Mouse (Mus musculus) layer of hippocampus, postnatal 14 days (tissue): ENCODE data around the gene Ptpra. TPM values are rescaled to one million over a fixed set of nuclear protein-coding genes. Genes with fewer than 3 reads are reported as not detected.
"Not testable (repeated sequence)": the region's sequence is repeated elsewhere in the genome, so short reads cannot be mapped to it uniquely, and the experiment has no call there.

Experiments used
- DNase-seq, 2 experiments: peaks; one replicate each; pipeline ENCODE4 v3.0.0; 2021 to 2022; ENCODE audit warnings: low spot score in 2 of 2, mixed read lengths in 1 of 2
- total RNA-seq, 2 experiments: library from RNA; stranded (reverse); gene quantifications; 2 replicates each; pipeline ENCODE4 v1.2.3; 2021

Ptpra gene
- total RNA-seq, 2 experiments from 2014 or later = 307 to 312 TPM

DNA sequence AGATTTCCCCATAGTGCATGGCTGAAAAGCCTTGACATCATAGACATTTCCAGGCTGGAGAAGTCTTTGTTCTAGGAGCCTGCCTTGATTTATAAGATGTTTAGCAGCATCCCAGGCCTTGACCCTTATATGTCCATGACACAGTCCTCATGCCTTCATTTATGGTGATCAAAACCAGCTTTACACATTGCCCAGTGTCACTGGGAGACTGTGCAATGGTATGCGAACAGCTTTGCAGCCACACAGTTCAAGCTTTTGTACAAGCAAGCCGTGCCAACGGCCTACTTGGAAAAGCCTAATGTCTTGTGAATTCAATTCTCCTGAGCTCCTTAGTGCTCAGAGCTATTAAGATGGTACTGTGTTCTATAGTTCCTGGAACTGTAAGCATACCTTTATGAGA lies 32.6 kb downstream of the Ptpra start:
- DNase-seq = no peak

DNA sequence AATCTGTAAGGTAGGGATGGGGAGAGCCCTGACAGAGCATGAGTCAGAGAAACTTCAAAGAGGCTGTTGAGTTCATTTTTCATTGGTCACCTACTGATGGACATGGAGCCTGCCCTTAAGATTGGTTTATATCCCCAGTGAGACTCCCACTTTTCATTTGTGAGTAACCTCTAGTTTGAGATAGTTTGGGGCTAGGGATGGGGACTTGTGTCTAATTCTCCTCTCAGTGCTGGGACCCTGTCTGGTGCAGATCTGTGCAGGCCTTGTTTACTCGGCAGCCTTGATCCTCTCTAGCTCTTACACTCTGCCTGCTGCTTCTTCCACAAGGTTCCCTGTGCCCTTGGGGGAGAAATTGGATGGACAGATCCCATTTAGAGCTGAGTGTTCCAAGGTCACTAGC lies 34.1 kb downstream of the Ptpra start:
- no peak for DNase-seq

DNA sequence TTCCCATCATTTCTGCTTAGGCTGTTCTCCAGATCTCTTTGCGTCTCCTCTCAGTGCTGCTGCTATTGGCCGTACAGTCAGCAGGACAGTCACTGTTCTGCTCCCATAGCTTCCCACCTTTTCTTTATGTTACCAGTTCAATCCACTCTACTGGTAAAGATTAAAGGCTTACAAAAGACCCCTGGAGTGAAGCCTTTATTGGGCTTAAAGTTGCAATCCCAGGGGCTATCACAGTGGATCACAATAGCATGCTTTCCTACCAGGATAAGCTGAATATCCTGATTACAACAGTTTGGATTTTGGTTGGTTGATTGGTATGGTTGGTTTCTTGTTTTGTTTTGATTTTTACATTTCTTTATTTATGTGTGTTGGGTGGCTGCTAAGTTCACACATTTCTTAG lies 37.9 kb downstream of the Ptpra start:
- DNase-seq = no peak

DNA sequence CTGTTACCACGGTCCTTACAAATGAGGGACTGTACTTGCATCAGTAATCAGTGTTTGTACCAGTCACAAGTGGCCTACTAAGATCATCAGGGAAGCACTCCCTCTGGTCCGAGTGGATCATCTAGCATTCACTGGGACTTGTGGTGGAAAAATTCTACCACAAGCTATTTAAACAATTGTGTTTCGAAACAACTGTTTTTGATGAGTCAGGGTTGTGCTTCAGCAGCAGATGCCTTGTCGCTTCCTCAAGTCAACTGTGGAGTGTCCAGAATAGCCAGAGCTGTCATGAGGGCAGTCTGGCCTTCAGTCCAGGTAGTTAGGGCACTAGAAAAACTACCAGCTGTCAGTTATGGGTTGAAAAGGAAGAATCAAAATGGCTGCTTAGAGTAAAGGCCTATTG lies 38.5 kb downstream of the Ptpra start:
- no peak for DNase-seq

DNA sequence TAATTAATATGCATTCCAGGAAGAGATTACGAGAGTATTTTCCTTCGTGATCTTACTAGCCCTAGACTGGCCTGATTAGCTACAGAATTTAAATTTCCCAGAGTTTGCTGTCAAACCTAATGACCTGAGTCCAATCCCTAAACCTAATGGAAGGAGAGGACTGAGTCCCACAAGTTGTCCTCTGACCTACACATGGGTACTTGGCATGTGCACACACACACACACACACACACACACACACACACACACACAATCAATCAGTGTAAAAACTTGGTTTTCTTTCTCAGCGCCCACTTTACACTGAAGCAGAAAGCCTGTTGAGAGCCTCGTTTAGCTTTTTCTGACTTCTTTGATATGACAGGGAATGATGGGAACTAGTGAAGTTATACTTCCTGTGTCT lies 41.1 kb downstream of the Ptpra start:
- no peak for DNase-seq

DNA sequence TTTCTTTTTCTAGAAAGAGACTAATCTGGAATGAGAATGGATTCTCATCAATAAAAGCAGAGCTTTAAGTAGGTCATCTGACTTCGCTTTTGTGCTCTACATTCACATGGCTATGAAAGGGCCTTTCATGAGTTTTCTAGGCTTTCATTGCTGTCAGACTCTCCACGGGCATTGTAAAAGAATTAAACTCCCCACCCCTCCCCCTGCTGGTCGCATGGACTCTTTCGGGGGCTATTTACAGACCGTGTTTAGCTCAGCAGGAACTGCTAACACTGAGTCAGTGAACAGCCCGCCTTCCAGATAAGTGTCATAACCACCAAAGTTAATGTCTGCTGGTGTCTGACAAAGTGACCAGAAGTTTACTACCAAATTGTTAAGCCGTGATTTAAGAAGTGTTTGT lies 41.5 kb downstream of the Ptpra start:
- peak; percentile 43 to 77 for DNase-seq

DNA sequence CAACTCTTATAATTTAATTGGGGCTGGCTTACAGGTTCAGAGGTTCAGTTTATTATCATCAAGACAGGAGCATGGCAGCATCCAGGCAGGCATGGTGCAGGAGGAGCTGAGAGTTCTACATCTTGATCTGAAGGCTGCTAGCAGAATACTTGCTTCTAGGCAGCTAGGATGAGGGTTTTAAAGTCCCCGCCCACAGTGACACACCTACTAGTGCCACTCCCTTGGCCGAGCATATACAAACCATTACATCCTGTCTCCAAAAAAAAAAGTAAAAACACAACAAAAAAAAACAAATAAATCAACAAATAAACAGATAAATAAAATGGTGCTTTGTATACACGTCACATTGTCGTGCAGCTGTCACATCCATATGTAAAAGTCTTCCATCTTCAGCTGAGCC lies 45.0 kb downstream of the Ptpra start:
- not testable (repeated sequence) for DNase-seq

DNA sequence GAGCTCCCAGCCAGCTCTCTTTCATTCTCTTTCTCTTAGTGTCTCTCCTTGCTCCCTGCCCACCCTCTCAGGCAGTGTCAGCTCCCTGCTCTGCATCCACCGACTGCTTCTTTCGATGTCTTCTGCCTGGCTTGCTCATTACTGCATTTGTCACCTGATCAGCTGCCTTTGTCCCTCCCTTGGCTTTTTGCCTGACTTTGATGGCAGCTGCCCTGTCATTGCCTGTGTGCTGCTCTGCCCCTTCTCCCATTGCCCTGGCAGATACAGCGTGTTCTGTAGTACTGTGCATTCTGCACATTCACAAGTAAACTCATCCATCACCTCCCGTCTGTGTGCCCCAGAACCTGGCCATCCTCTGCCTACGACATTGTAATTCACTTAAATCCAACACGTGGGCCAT lies 46.0 kb downstream of the Ptpra start:
- DNase-seq = peak; percentile 41 to 67

DNA sequence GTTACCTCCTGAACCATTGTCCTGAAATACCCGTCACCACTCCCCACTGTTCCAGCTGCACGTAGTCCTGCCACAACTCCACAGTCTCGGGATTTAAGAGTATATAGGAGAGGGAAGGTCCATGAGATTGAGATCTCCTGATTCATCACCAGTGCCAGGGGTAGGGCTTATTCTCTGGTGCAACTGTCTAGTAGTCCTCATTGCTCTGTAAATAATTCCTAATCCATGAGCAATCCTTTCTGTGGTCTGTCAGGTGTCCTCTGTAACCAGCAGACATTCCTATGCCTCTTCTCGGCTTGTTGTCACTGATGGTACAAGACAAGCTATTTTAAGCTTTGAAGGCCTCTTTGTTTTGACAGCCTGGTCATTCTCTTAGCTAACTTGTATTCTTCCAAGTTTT lies 46.9 kb downstream of the Ptpra start:
- no peak for DNase-seq

DNA sequence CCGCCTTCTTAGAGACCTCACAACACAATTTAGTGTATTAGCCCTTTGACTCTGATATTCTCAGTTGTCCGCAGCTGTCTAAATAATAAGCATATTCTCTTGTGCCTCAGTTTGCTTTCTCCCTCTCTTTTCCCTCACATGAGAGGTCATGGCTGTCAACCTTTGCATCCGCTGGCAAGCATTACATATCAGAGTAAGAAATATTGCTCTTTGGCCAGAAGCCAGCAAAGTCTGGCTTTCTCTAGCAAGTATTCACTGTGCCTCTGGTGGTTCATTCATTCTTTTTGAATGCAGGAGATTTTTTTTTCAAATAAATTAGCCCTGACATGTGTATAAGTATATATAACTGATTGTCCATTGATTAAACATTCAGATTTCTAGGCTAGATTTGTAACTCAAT lies 49.5 kb downstream of the Ptpra start:
- no peak for DNase-seq

DNA sequence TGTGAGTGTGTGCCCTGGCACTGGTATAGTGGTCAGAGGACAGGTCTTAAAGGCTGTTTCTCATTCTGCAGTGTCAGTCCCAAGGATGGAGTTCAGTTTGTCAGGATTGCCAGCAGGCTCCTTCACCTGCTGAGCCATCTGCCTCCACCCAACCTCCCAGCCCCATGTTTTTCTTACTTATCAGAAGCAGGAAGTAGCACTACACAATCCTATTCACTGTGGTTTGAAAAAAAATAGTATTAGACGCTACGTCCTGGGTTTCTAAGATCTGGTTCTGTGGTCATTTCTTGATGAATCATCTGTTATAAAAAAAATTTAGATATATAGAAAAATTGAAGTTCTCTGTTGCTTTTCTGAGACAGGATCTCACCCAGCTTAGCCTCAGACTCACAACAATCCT lies 51.5 kb downstream of the Ptpra start:
- no peak for DNase-seq

DNA sequence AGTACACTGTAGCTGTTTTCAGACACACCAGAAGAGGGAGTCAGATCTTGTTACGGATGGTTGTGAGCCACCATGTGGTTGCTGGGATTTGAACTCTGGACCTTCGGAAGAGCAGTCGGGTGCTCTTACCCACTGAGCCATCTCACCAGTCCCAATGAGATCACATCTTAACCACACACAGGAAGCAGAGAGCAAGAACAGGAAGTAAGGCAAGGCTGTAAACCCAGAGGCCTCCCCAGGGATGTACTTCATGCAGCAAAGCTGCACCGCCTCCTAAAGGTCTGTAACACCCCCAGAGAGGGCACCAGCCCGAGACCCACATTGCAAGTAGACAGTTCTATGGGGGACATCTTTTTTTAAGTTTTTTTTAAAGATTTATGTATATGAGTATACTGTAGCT lies 61.5 kb downstream of the Ptpra start:
- not testable (repeated sequence) for DNase-seq

DNA sequence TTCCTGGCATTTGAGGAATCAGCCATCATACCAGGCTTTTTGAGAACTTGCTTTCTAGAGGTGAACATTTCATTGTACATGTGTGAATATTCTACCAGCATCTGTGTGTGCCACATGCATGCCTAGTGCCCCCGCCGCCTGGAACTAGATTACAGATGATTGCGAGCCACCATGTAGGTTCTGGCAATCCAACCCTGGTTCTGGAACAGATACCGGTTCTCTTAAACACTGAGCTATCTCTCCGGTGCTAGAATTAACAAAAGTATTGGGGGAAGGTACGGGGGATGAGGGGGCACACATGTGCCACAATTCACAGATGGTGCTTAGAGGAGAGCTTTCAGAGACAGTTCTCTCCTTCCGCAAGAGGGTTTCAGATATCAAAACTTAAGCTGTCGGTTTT lies 63.8 kb downstream of the Ptpra start:
- DNase-seq = peak; percentile 29 to 54

DNA sequence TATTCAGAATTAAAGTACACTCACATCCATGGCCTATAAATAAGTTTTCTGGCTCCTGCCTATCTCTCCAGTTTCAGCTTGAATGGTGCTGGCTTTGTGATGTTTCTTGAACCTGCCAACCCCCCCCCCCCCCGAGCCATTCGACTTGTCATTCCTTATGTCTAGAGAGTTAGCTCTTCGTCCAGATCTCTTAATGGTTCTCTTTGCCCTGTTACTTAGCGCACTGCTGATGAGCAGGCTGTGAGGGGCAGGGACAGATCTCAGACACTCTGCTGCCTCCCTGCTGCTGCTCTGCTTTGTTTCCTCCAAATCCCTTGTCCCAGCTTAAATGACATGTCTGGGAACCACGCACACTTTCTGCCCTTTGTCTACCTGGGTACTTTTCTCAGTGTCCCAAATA lies 65.7 kb downstream of the Ptpra start:
- no peak for DNase-seq

DNA sequence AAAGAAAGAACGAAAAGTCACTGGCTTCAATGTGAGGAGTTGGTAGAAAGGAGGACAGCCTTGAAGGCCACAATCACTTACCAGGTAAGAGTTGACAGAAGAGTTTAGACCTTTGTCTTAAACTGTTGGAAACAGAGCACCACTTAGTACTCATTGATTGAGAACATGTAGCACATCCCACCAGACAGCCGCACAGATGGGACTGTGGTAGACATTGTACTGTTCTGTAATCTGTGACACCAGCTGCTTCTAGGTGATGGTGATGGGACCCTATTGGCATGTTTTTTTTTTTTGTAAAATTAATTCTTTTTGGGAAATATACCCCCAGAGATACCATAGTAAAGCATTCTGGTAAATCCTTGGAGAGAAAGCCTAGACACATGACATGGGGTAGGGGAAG lies 71.8 kb downstream of the Ptpra start:
- DNase-seq = peak in 1 of 2 experiments; percentile 25

DNA sequence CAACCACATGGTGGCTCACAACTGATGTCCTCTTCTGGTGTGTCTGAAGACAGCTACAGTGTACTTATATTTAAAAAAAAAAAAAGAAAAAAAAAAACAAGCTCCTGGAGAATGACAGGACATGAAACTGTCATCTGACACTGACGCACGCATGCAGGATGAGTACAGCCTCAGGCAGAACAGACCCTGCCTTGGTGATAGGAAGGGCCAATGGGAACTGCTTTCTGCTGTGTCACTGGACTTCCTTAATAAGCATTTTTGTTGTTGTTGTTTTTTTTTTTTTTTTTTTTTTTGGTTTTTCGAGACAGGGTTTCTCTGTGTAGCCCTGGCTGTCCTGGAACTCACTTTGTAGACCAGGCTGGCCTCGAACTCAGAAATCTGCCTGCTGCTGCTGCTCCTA lies 75.4 kb downstream of the Ptpra start:
- DNase-seq = not testable (repeated sequence)

DNA sequence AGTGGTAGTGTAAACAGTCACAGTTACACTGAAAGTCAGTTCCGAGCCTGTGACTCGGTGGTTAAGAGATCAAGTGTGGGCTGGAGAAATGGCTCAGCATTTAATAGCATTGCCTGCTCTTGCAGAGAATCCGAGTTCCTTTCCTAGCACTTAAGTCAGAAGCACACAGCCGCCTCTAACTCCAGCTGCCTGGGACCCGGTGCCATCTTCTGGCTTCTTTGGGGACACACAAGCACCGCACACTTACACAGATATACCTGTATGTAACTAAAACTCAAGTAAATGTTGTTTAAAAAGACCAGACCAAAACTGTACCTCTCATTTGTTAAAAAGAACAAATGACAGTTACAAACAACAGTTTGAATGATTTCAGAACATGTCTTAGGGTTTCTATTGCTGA lies 78.4 kb downstream of the Ptpra start:
- DNase-seq = no peak

DNA sequence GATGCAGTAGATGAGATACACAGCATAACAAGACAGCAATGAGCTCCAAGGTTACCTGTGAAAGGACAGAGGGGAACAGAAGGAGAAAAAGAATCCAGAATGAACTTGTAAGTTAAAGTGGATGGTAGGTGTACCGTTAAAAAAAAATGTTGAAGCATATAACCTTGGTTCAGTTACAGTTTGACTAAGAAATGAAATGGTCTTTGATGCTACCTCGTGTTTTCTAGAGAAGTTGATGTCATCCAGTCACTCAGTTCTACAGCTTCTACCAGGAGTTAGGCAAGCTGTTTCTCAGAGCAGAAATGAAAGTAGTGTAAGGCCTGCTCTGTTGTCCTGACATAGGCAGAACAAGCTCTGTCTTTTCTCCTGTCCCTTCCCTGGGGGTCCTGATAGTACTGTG lies 79.2 kb downstream of the Ptpra start:
- no peak for DNase-seq

DNA sequence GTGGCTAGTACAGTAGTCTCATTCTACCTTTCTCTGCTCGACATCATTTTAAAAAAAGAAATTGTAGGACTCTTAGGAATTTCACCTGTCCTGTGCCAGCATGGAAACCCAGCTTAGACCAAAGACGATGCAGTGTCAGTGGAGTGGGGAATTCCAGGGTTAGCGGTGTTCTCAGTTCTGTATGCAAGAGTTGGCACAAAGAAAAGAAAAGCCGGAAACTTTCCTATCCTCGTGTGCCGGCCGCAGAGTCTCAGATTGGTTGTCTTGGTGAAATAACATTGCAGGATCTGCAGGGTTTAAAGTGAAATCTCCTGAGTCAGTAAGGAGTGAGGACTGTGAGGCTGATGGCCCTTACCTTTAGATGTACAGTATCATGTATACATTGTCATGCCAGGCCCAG lies 79.8 kb downstream of the Ptpra start:
- DNase-seq = no peak

DNA sequence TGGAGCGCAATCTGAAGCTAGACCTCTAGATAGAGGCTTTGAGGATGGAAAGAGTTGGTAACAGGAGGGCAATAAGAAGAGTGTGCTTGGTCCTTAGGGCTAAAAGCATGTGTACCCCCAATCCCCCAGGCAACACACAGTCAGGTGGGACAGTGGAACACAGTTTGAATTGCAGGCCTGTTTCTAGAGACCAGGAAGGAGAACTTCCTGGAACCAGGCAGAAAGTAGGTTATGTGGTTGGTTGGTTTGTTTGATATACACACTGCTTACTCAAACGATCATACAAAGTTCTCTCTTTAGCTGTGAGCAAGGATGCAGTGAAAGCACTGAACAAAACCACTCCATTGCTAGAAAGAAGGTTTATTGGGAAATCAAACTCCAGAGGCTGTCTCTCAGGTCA lies 82.1 kb downstream of the Ptpra start:
- DNase-seq = no peak

DNA sequence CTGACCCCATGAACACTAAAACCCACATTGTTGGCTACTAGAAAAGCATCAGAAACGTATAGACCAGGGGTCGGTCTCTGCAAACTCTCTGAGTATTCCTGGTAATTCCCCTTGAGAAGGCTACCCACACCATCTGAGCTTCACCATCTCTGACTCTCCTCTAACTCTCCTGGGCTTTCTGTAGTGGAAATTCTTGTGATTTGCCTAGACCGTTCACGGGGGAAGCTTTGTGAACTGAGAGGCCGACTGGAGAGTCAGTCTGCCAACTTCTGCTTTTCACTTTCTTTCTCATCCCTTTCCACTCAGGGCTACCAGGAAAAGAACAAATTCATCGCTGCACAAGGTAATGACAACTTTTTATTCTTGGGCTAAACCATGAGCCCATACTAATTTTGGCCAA lies 84.9 kb downstream of the Ptpra start:
- no peak for DNase-seq

DNA sequence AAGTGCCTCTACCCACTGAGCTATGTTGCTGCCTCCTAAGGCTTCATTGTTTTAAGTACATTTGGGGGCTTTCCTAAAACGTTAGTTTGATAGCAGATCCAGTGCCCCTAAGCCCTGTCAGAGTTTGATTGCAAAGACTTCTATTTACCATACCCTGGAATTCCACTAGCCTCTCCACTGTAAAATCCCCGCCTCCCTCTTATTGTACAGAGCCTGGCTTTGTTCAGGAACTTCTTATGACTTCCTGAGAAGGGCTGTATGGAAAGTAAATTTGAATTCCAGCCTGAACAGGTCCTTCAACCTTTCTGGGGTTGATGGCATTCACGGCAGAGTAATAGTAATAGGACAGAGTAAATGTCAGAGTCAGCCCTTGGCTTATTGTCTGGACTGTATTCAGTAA lies 86.8 kb downstream of the Ptpra start:
- DNase-seq = no peak

DNA sequence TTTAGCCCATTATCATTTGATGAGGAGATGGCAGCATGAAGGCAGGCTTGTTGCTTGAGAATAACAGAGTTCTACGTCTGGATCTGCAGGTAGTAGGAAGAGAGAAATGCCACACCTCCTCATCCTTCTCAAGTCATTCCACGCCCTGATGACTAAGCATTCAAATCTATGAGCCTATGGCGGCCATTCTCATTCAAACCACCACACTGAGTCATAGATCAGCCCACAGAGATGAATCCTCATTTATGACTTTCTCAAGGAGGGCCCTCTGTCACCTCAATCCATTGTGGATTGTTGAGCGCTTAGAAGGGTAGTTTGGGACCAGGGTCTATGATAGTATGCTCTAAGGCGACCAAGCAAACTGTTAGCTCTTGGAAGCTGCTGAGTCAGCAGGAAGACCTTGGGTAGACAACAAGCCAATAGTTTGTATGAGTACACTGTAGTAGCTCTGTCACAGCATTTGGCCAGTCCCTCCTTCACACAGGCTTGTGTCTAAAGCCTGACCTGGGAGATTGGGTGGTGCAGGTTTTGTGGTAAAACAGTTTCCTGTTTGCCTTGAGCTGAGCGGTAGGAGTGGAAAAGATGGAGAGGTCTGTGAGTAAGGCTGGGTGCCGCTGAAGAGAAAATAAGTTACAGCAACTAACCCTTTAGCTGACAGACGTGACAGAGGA lies 88.9 kb downstream of the Ptpra start:
- DNase-seq = no peak

DNA sequence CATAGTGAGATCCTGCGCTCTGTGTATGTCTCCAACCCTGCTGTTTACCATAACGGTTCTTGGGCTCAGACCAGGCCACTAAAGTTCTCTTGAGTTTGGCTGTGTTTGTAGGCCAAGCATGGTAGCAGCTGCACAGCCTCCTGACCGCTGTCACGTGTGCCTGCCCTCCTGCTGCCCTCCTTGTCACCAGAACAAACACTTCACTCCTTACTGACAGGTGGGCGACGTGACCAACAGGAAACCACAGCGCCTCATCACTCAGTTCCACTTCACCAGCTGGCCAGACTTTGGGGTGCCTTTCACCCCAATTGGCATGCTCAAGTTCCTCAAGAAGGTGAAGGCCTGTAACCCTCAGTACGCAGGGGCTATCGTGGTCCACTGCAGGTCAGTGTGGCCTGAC lies 90.2 kb downstream of the Ptpra start:
- DNase-seq = no peak
